ENCODE assay signal across 21 mouse cellular contexts in the genomic region with DNA sequence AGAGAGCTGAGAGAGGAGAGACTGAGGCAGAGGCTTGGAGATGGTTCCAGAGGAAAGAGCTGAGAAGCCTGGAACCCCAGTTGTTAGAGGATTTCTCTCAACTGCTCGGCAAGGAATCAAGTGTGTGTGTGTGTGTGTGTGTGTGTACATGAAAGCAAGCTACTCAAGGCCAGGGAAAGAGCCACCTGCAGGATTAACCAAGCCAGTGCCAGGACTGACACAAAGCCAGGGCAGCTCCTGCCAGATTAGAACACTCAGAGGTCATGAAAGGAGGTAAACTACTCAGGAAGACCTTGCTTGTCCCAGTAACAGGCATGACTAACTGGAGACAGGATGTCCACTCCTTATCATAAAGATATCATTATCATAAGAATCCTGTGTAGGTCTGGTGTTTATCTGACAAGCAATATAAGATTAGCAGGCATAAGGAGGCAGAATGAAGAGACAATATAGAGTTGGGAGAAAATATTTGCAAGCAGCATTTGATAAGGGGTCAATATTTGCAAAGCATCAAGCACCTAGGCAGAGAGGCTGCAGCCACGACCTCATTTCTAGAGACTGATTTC. TPM values are rescaled to one million over a fixed set of nuclear protein-coding genes. Genes with fewer than 3 reads are reported as not detected.
DNase-seq lines count a peak whose midpoint lies in the region; ATAC-seq and TF ChIP-seq lines count a peak whose summit lies in the region.
"Had no signal": no experiment of that assay in that cellular context is flagged by ENCODE, and none has a peak within 500 bp of the region (broad histone marks: within the 10 kb centered on the region; RNA-seq: fewer than 3 reads in every experiment).

No protein-coding gene starts in this region.

- no peaks in the 10 kb centered on the region for H3K27me3 ChIP-seq in lung, postnatal 0 days (replicated peaks; ENCODE audit: insufficient read depth, low read length)
- H3K27me3 ChIP-seq in MEL (ENCODE audit: control insufficient read depth in 1 of 2, insufficient read depth in 2 of 2, low read length in 2 of 2), result no peaks in the 10 kb centered on the region
- H3K27me3 ChIP-seq: embryonic facial prominence, embryonic 13.5 days; liver, embryonic 13.5 days had no signal

- TF ChIP-seq RAD21 in MEL (IDR thresholded peaks at IDR 0.05; ENCODE audit: low read depth, low read length), result peak; percentile 19

- TF ChIP-seq POLR2A in MEL (IDR thresholded peaks at IDR 0.05; ENCODE audit: control insufficient read depth in 1 of 2, insufficient read depth in 1 of 2, low read depth in 1 of 2, low read length in 2 of 2, poor library complexity in 1 of 2), result no peak

- H3K27ac ChIP-seq in lung, postnatal 0 days (ENCODE audit: low read length), result no peak overlapping the region
- no peak overlapping the region for H3K27ac ChIP-seq in MEL (ENCODE audit: control insufficient read depth, low read depth, low read length)
- H3K27ac ChIP-seq: embryonic facial prominence, embryonic 13.5 days; forebrain, embryonic 10.5 days; liver, embryonic 13.5 days; macrophage had no signal

- peak; percentile 49 for DNase-seq in adrenal gland, adult 8-10 months
- DNase-seq in adrenal gland, adult 18-20 months (ENCODE audit: low spot score in 2 of 2), result no peak
- DNase-seq in lung, postnatal 0 days (ENCODE audit: low spot score), result no peak
- no peak for DNase-seq in lung, postnatal 14 days
- peak; percentile 49 for DNase-seq in MEL (ENCODE audit: low read depth, low spot score)
- DNase-seq in naive thymus-derived CD4-positive, alpha-beta T cell, adult 2 months (ENCODE audit: low read depth), result peak; percentile 46
- DNase-seq in frontal cortex, postnatal 10 days (ENCODE audit: low spot score in 2 of 2), result no peak
- no peak for DNase-seq in frontal cortex, postnatal 36 days (ENCODE audit: low spot score in 2 of 2)
- DNase-seq: heart, postnatal 36 days; kidney, postnatal 10 days; liver, embryonic 13.5 days had no signal

- H3K4me2 ChIP-seq in lung, postnatal 0 days (replicated peaks; ENCODE audit: low read depth, low read length), result no peak overlapping the region
- H3K4me2 ChIP-seq: embryonic facial prominence, embryonic 13.5 days; liver, embryonic 13.5 days had no signal

- H3K4me1 ChIP-seq in lung, postnatal 0 days (ENCODE audit: insufficient read depth, low read depth, low read length), result 0 out of 2 replicates have a peak, but pooled peaks cover 3% of the 10 kb centered on the region
- peaks cover 4 to 11% of the 10 kb centered on the region in 2 experiments; a peak in 3 of 4 replicates for H3K4me1 ChIP-seq in MEL (ENCODE audit: control insufficient read depth in 1 of 2, insufficient read depth in 2 of 2, low read length in 2 of 2)

- no peak for ATAC-seq in lung, postnatal 0 days
- ATAC-seq: activated CD4-positive, CD25-positive, alpha-beta regulatory T cell, adult 4 months had no signal

- H3K4me3 ChIP-seq in lung, postnatal 0 days (ENCODE audit: low read depth, low read length), result no peak overlapping the region
- no peak overlapping the region for H3K4me3 ChIP-seq in MEL (ENCODE audit: control insufficient read depth in 1 of 2, insufficient read depth in 1 of 2, low read depth in 2 of 2, low read length in 2 of 2)
- H3K4me3 ChIP-seq: embryonic facial prominence, embryonic 13.5 days; forebrain, embryonic 10.5 days; liver, embryonic 13.5 days had no signal

- TF ChIP-seq CTCF in lung, postnatal 0 days (IDR thresholded peaks at IDR 0.05), result peak; percentile 22
- TF ChIP-seq CTCF in MEL (IDR thresholded peaks at IDR 0.05 in 2 of 3, conservative IDR thresholded peaks at IDR 0.05 in 1 of 3; ENCODE audit: control insufficient read depth in 1 of 3, insufficient read depth in 1 of 3, low read depth in 2 of 3, low read length in 3 of 3, poor library complexity in 1 of 3, severe bottlenecking in 1 of 3), result peak; percentile 7 to 44 (median 39); a peak in 5 of 6 replicates

- no peak overlapping the region for H3K9ac ChIP-seq in lung, postnatal 0 days (replicated peaks; ENCODE audit: low read depth)
- H3K9ac ChIP-seq in MEL (ENCODE audit: control insufficient read depth, low read depth, low read length, poor library complexity, severe bottlenecking), result no peak overlapping the region
- H3K9ac ChIP-seq: embryonic facial prominence, embryonic 13.5 days; liver, embryonic 13.5 days had no signal

- no peaks in the 10 kb centered on the region for H3K36me3 ChIP-seq in lung, postnatal 0 days (ENCODE audit: insufficient read depth, low read length)
- H3K36me3 ChIP-seq in MEL (ENCODE audit: control insufficient read depth in 1 of 2, insufficient read depth in 2 of 2, low read length in 2 of 2), result peaks cover 0 to 5% of the 10 kb centered on the region in 2 experiments; a peak in 1 of 4 replicates
- H3K36me3 ChIP-seq: embryonic facial prominence, embryonic 13.5 days; forebrain, embryonic 10.5 days; liver, embryonic 13.5 days had no signal

- H3K9me3 ChIP-seq in lung, postnatal 0 days (ENCODE audit: low read length), result no peaks in the 10 kb centered on the region
- no peaks in the 10 kb centered on the region for H3K9me3 ChIP-seq in MEL (replicated peaks; ENCODE audit: insufficient read depth, low read length)
- H3K9me3 ChIP-seq: embryonic facial prominence, embryonic 13.5 days; forebrain, embryonic 10.5 days; liver, embryonic 13.5 days had no signal

- no peak for TF ChIP-seq EP300 in lung, postnatal 0 days (IDR thresholded peaks at IDR 0.05)
- 0 out of 4 replicates have a peak, but pooled peaks of 1 of the 2 experiments have one; percentile 9 for TF ChIP-seq EP300 in MEL (IDR thresholded peaks at IDR 0.05; ENCODE audit: low read depth in 1 of 2, low read length in 2 of 2)

- H3K79me2 ChIP-seq in MEL (ENCODE audit: control insufficient read depth, insufficient read depth, low read length, poor library complexity), result no peaks in the 10 kb centered on the region

- WGBS in lung, postnatal 0 days, result 8% methylated on average over 2 of the region's 2 CpGs

TF ChIP-seq in MEL, 35 proteins besides CTCF, POLR2A, EP300 and RAD21:
- TF ChIP-seq USF2 (IDR thresholded peaks at IDR 0.05; ENCODE audit: borderline replicate concordance in 1 of 2, insufficient read depth in 1 of 2, low read depth in 1 of 2, low read length in 2 of 2) (no peak), USF1 (IDR thresholded peaks at IDR 0.05; ENCODE audit: low read depth, low read length) (no peak), ZC3H11A (IDR thresholded peaks at IDR 0.05; ENCODE audit: low read depth, low read length) (no peak), MAFK (IDR thresholded peaks at IDR 0.05; ENCODE audit: borderline replicate concordance, low read depth, low read length) (no peak), RCOR1 (IDR thresholded peaks at IDR 0.05; ENCODE audit: low read depth, low read length) (no peak), MYB (IDR thresholded peaks at IDR 0.05; ENCODE audit: low read depth, low read length) (no peak), SMC3 (IDR thresholded peaks at IDR 0.05; ENCODE audit: low read depth, low read length) (peak; percentile 72), TCF12 (IDR thresholded peaks at IDR 0.05; ENCODE audit: low read depth, low read length) (no peak), GATA1 (IDR thresholded peaks at IDR 0.05; ENCODE audit: low read depth, low read length) (peak; percentile 68), TBP (IDR thresholded peaks at IDR 0.05; ENCODE audit: low read depth, low read length) (no peak), CHD1 (IDR thresholded peaks at IDR 0.05; ENCODE audit: low read depth, low read length) (no peak), ETS1 (IDR thresholded peaks at IDR 0.05; ENCODE audit: low read depth, low read length) (no peak), JUND (IDR thresholded peaks at IDR 0.05; ENCODE audit: low read depth, low read length) (no peak)

RNA-seq across cellular contexts. Expression of a gene that starts 10.4 kb away (rescaled TPM):
- total RNA-seq in adrenal gland, adult 8-10 months (2022), result 1 to 10 TPM; 1.4 to 1.8 (median 1.5) TPM
- total RNA-seq in adrenal gland, adult 18-20 months (2021), result 1 to 10 TPM in 1 of 2 experiments, under 1 TPM in 1; 0.96 to 1.6 TPM
- 14.6 and 16.0 TPM in 2 replicates for polyA plus RNA-seq in lung, postnatal 0 days (2015; fragmentation: Nextera tagmentation; extraction: Ambion mirVana)
- total RNA-seq in MEL (2012; rRNA removed), result 51.1 and 54.9 TPM in 2 replicates
- 100 to 1,000 TPM in 1 of 2 experiments, 10 to 100 TPM in 1; 79.4 to 101 TPM for polyA plus RNA-seq in MEL (2012; ENCODE audit: insufficient read depth in 1 of 2, insufficient read length in 2 of 2, low read depth in 1 of 2, low replicate concordance in 2 of 2, missing spikeins in 1 of 2)

RNA-seq across cellular contexts. Expression of a gene that starts 14.4 kb away (rescaled TPM):
- total RNA-seq in adrenal gland, adult 8-10 months (2022), result not detected
- total RNA-seq in adrenal gland, adult 18-20 months (2021), result not detected
- 0.20 and 0.30 TPM in 2 replicates for polyA plus RNA-seq in lung, postnatal 0 days (2015; fragmentation: Nextera tagmentation; extraction: Ambion mirVana)
- total RNA-seq in MEL (2012; rRNA removed), result 57.1 and 89.3 TPM in 2 replicates
- 10 to 100 TPM in 1 of 2 experiments, not detected in 1; 50.4 TPM for polyA plus RNA-seq in MEL (2012; ENCODE audit: insufficient read depth in 1 of 2, insufficient read length in 2 of 2, low read depth in 1 of 2, low replicate concordance in 2 of 2, missing spikeins in 1 of 2)
- total RNA-seq: gastrocnemius, adult 18-20 months; heart, postnatal 36 days; layer of hippocampus, postnatal 10 days; left cerebral cortex, postnatal 14 days; monocyte, adult 5-6 weeks; neutrophil, adult 5-6 weeks had no signal
- polyA plus RNA-seq: activated CD4-positive, CD25-positive, alpha-beta regulatory T cell, adult 4 months; C2C12; embryonic facial prominence, embryonic 13.5 days; forebrain, embryonic 10.5 days; liver, embryonic 13.5 days; macrophage had no signal

RNA-seq across cellular contexts. Expression of a gene that starts 20.5 kb away (rescaled TPM):
- under 1 TPM; 0.12 to 0.83 (median 0.31) TPM for total RNA-seq in adrenal gland, adult 8-10 months (2022)
- total RNA-seq in adrenal gland, adult 18-20 months (2021), result under 1 TPM; 0.30 to 0.51 TPM
- 0.14 and 0.21 TPM in 2 replicates for polyA plus RNA-seq in lung, postnatal 0 days (2015; fragmentation: Nextera tagmentation; extraction: Ambion mirVana)
- 2.5 and 2.7 TPM in 2 replicates for total RNA-seq in MEL (2012; rRNA removed)
- polyA plus RNA-seq in MEL (2012; ENCODE audit: insufficient read depth in 1 of 2, insufficient read length in 2 of 2, low read depth in 1 of 2, low replicate concordance in 2 of 2, missing spikeins in 1 of 2), result 1 to 10 TPM in 1 of 2 experiments, not detected in 1; 3.7 TPM
- total RNA-seq: heart, postnatal 36 days had no signal
- polyA plus RNA-seq: C2C12, macrophage had no signal

RNA-seq across cellular contexts. Expression of a gene that starts 36.1 kb away (rescaled TPM):
- total RNA-seq in adrenal gland, adult 8-10 months (2022), result 1 to 10 TPM; 1.2 to 2.0 (median 1.7) TPM
- total RNA-seq in adrenal gland, adult 18-20 months (2021), result 1 to 10 TPM in 1 of 2 experiments, under 1 TPM in 1; 0.89 to 1.3 TPM
- polyA plus RNA-seq in lung, postnatal 0 days (2015; fragmentation: Nextera tagmentation; extraction: Ambion mirVana), result 0.73 and 0.83 TPM in 2 replicates
- 169 and 182 TPM in 2 replicates for total RNA-seq in MEL (2012; rRNA removed)
- 100 to 1,000 TPM; 135 to 184 TPM for polyA plus RNA-seq in MEL (2012; ENCODE audit: insufficient read depth in 1 of 2, insufficient read length in 2 of 2, low read depth in 1 of 2, low replicate concordance in 2 of 2, missing spikeins in 1 of 2)

RNA-seq across cellular contexts. Expression of a gene that starts 59.3 kb away (rescaled TPM):
- 1 to 10 TPM; 1.5 to 3.6 (median 1.8) TPM for total RNA-seq in adrenal gland, adult 8-10 months (2022)
- total RNA-seq in adrenal gland, adult 18-20 months (2021), result 1 to 10 TPM; 1.7 to 2.4 TPM
- 7.0 and 9.2 TPM in 2 replicates for polyA plus RNA-seq in lung, postnatal 0 days (2015; fragmentation: Nextera tagmentation; extraction: Ambion mirVana)
- total RNA-seq in MEL (2012; rRNA removed), result 57.7 and 75.7 TPM in 2 replicates
- 100 to 1,000 TPM; 119 to 298 TPM for polyA plus RNA-seq in MEL (2012; ENCODE audit: insufficient read depth in 1 of 2, insufficient read length in 2 of 2, low read depth in 1 of 2, low replicate concordance in 2 of 2, missing spikeins in 1 of 2)

Comparison
In these comparisons a context has a peak if more than half of its experiments do, and no peak if none do; other contexts are left out.
1. DNase-seq: peak in adrenal gland, adult 8-10 months (single experiment), MEL (single experiment) and naive thymus-derived CD4-positive, alpha-beta T cell, adult 2 months (single experiment); none in adrenal gland, adult 18-20 months (0 of 2), lung, postnatal 0 days (single experiment), lung, postnatal 14 days (single experiment), frontal cortex, postnatal 10 days (0 of 2) and frontal cortex, postnatal 36 days (0 of 2).
2. RNA of a gene that starts 10.4 kb away (total RNA-seq): 51.1 to 54.9 TPM in MEL; 0.96 to 1.6 TPM in adrenal gland, adult 18-20 months and 1.4 to 1.8 TPM in adrenal gland, adult 8-10 months; every median in the first group is over 10 times any median in the second.
3. RNA of a gene that starts 14.4 kb away (total RNA-seq): 57.1 to 89.3 TPM in MEL; not detected in adrenal gland, adult 18-20 months and not detected in adrenal gland, adult 8-10 months; every median in the first group is over 10 times any median in the second.